33 mouse cellular contexts compared by ENCODE assay signal in genomic region chr5:147817747-147818496, GRCm38 (mm10). TPM values are rescaled to one million over a fixed set of nuclear protein-coding genes. Genes with fewer than 3 reads are reported as not detected.
DNase-seq lines count a peak whose midpoint lies in the region; ATAC-seq and TF ChIP-seq lines count a peak whose summit lies in the region.
"Had no signal": no experiment of that assay in that cellular context is flagged by ENCODE, and none has a peak within 500 bp of the region (broad histone marks: within the 10 kb centered on the region; RNA-seq: fewer than 3 reads in every experiment).

No protein-coding gene starts in this region.

- TF ChIP-seq EP300 in ES-Bruce4 (IDR thresholded peaks at IDR 0.05; ENCODE audit: insufficient read depth, low read depth, low read length) = no peak

- POLR2A ChIA-PET in Patski (lab: Charles Lee) = interaction anchor here (0.6 to 0.9 kb wide), 2 partner anchors 23 to 169 kb away, joined by 3 to 5 read pairs; no protein-coding TSS in a partner anchor

- 87% methylated on average over 9 of the region's 9 CpGs for WGBS in kidney, postnatal 0 days
- 90% methylated on average over 9 of the region's 9 CpGs for WGBS in lung, embryonic 14.5 days
- WGBS in lung, adult 2 months = 92% methylated on average over 9 of the region's 9 CpGs

- H3K9me3 ChIP-seq in kidney, postnatal 0 days (replicated peaks; ENCODE audit: low read length) = 0 out of 2 replicates have a peak, but pooled peaks cover 6% of the 10 kb centered on the region
- H3K9me3 ChIP-seq in lung, embryonic 14.5 days (ENCODE audit: low read depth, low read length) = 0 out of 2 replicates have a peak, but pooled peaks cover 5% of the 10 kb centered on the region
- H3K9me3 ChIP-seq in ES-Bruce4 (replicated peaks; ENCODE audit: control insufficient read depth, insufficient read depth, low read length, poor library complexity, severe bottlenecking) = no peaks in the 10 kb centered on the region; the same call in 1 of the 2 replicates

- no peak overlapping the region for H3K27ac ChIP-seq in kidney, postnatal 0 days
- H3K27ac ChIP-seq in lung, embryonic 14.5 days (ENCODE audit: low read depth) = no peak overlapping the region
- no peak overlapping the region for H3K27ac ChIP-seq in ES-Bruce4 (ENCODE audit: insufficient read depth, low read length)
- H3K27ac ChIP-seq: gastrocnemius, adult 2 months; heart, embryonic 15.5 days; neural tube, embryonic 12.5 days; stomach, postnatal 0 days had no signal

- H3K4me2 ChIP-seq in kidney, postnatal 0 days (ENCODE audit: low read length) = no peak overlapping the region
- no peak overlapping the region for H3K4me2 ChIP-seq in lung, embryonic 14.5 days
- H3K4me2 ChIP-seq: heart, embryonic 15.5 days; neural tube, embryonic 12.5 days had no signal

- H3K4me3 ChIP-seq in kidney, postnatal 0 days (replicated peaks; ENCODE audit: low read depth, low read length) = no peak overlapping the region
- no peak overlapping the region for H3K4me3 ChIP-seq in lung, embryonic 14.5 days (ENCODE audit: low read depth, low read length)
- H3K4me3 ChIP-seq in lung, adult 2 months (replicated peaks; ENCODE audit: extremely low read depth, low read depth, low read length) = no peak overlapping the region
- H3K4me3 ChIP-seq in ES-Bruce4 (ENCODE audit: low read depth, low read length) = no peak overlapping the region
- H3K4me3 ChIP-seq: erythroblast, embryonic 14.5 days; gastrocnemius, adult 2 months; heart, embryonic 15.5 days; megakaryocyte, embryonic 14.5 days; myocyte; neural tube, embryonic 12.5 days had no signal

- peak; percentile 10; the same call in 1 of the 2 replicates for TF ChIP-seq CTCF in kidney, postnatal 0 days (IDR thresholded peaks at IDR 0.05; ENCODE audit: low read depth)
- peak; percentile 29; the same call in 1 of the 2 replicates for TF ChIP-seq CTCF in lung, embryonic 14.5 days (IDR thresholded peaks at IDR 0.05; ENCODE audit: low read depth)
- no peak for TF ChIP-seq CTCF in lung, adult 2 months (IDR thresholded peaks at IDR 0.05; ENCODE audit: insufficient read depth, low read length)
- TF ChIP-seq CTCF in ES-Bruce4 (IDR thresholded peaks at IDR 0.05; ENCODE audit: low read depth, low read length) (peak; percentile 48), Patski (IDR thresholded peaks at IDR 0.05) (peak; percentile 50)

- TF ChIP-seq POLR2A in lung, adult 2 months (IDR thresholded peaks at IDR 0.05; ENCODE audit: borderline replicate concordance, extremely low read depth, low read depth, low read length) = no peak
- no peak for TF ChIP-seq POLR2A in ES-Bruce4 (IDR thresholded peaks at IDR 0.05; ENCODE audit: insufficient read depth, low read length)

- H3K4me1 ChIP-seq in kidney, postnatal 0 days (replicated peaks; ENCODE audit: insufficient read depth, low read length) = no peaks in the 10 kb centered on the region
- no peaks in the 10 kb centered on the region for H3K4me1 ChIP-seq in lung, embryonic 14.5 days (ENCODE audit: insufficient read depth)
- H3K4me1 ChIP-seq in lung, adult 2 months (ENCODE audit: control insufficient read depth, insufficient read depth, low read length) = no peaks in the 10 kb centered on the region
- peaks cover 8% of the 10 kb centered on the region for H3K4me1 ChIP-seq in ES-Bruce4 (ENCODE audit: control insufficient read depth, insufficient read depth, low read length)
- H3K4me1 ChIP-seq: heart, embryonic 15.5 days; neural tube, embryonic 12.5 days had no signal

- H3K9ac ChIP-seq in kidney, postnatal 0 days (ENCODE audit: low read depth, low read length) = no peak overlapping the region
- no peak overlapping the region for H3K9ac ChIP-seq in lung, embryonic 14.5 days
- no peak overlapping the region for H3K9ac ChIP-seq in ES-Bruce4 (ENCODE audit: low read depth, poor library complexity, severe bottlenecking)
- H3K9ac ChIP-seq: heart, embryonic 15.5 days; neural tube, embryonic 12.5 days had no signal

- no peak for ATAC-seq in kidney, postnatal 0 days (replicated peaks; ENCODE audit: low FRiP score, low read depth)
- no peak for ATAC-seq in lung, embryonic 14.5 days (ENCODE audit: insufficient read depth)
- ATAC-seq in Patski = no peak
- ATAC-seq: activated CD4-positive, CD25-positive, alpha-beta regulatory T cell, adult 4 months; forebrain, embryonic 16.5 days; hindbrain, embryonic 16.5 days; midbrain, embryonic 16.5 days had no signal

- in situ Hi-C loops in Patski (cut with MboI; ENCODE audit: low pct_unique_long_range_greater_than_20kb) = no loop called here

- H3K36me3 ChIP-seq in kidney, postnatal 0 days (ENCODE audit: insufficient read depth, low read length) = no peaks in the 10 kb centered on the region
- no peaks in the 10 kb centered on the region for H3K36me3 ChIP-seq in lung, embryonic 14.5 days (ENCODE audit: insufficient read depth)
- H3K36me3 ChIP-seq in ES-Bruce4 (ENCODE audit: control insufficient read depth, insufficient read depth, low read length, poor library complexity, severe bottlenecking) = no peaks in the 10 kb centered on the region
- H3K36me3 ChIP-seq: G1E; heart, embryonic 15.5 days; neural tube, embryonic 12.5 days had no signal

- CTCF ChIA-PET in Patski (lab: Charles Lee) = interaction anchor here (1.0 to 1.3 kb wide), 2 partner anchors 12 to 31 kb away, joined by 3 read pairs; no protein-coding TSS in a partner anchor

- no peaks in the 10 kb centered on the region for H3K27me3 ChIP-seq in kidney, postnatal 0 days (ENCODE audit: insufficient read depth, low read length)
- no peaks in the 10 kb centered on the region for H3K27me3 ChIP-seq in lung, embryonic 14.5 days (ENCODE audit: insufficient read depth, low read length)
- H3K27me3 ChIP-seq in ES-Bruce4 (ENCODE audit: control insufficient read depth, insufficient read depth, low read length, poor library complexity, severe bottlenecking) = no peaks in the 10 kb centered on the region
- no peaks in the 10 kb centered on the region for H3K27me3 ChIP-seq in Patski
- H3K27me3 ChIP-seq: heart, embryonic 15.5 days; neural tube, embryonic 12.5 days had no signal

- DNase-seq in kidney, postnatal 0 days (ENCODE audit: low spot score) = no peak
- DNase-seq in kidney, postnatal 10 days = no peak
- no peak for DNase-seq in lung, embryonic 14.5 days
- DNase-seq in lung, adult 2 months = no peak
- no peak for DNase-seq in Patski (ENCODE audit: low read depth, low spot score)
- no peak for DNase-seq in ovary, postnatal 36 days (ENCODE audit: low spot score)
- no peak for DNase-seq in cerebellum, postnatal 14 days
- DNase-seq: adrenal gland, adult 2 months; adrenal gland, postnatal 36 days; B cell, adult 2 months; cerebellum, adult 18-20 months; cerebellum, postnatal 10 days; gastrocnemius, adult 2 months; gastrocnemius, postnatal 36 days; kidney, postnatal 36 days; layer of hippocampus, postnatal 36 days; left cerebral cortex, postnatal 4 days; lung, adult 18-20 months; lung, postnatal 36 days; right cerebral cortex, postnatal 4 days; thymus, postnatal 14 days had no signal

RNA-seq across cellular contexts. Expression of gene Pomp, which starts 42.3 kb away (rescaled TPM):
- polyA plus RNA-seq in kidney, postnatal 0 days (2015; fragmentation: Nextera tagmentation; extraction: Ambion mirVana) = 521 and 525 TPM in 2 replicates
- polyA plus RNA-seq in lung, embryonic 14.5 days (2014; fragmentation: Nextera tagmentation; extraction: Ambion mirVana) = 506 and 511 TPM in 2 replicates
- polyA plus RNA-seq in lung, adult 2 months (2012; rRNA removed) = 33.9 and 47.1 TPM in 2 replicates
- polyA plus RNA-seq in ES-Bruce4 (2011; ENCODE audit: insufficient read depth, insufficient read length, low read depth, missing spikeins) = 249 and 270 TPM in 2 replicates
- polyA plus RNA-seq in Patski (2021) = 392 TPM
